Mouse (Mus musculus) olfactory bulb, adult 2 months (tissue): ENCODE results near the gene Bmp7.

ENCODE experiments used
- CTCF ChIP-seq: fragments of 200-500 bp; IDR thresholded peaks from 2 replicates; pipeline ENCODE4 v1.5.1; 2012; ENCODE audit warnings: low read depth, mild to moderate bottlenecking, low read length, moderate library complexity; ENCODE audit not compliant: insufficient read depth
- POLR2A ChIP-seq: fragments of 200-500 bp; IDR thresholded peaks from 2 replicates; pipeline ENCODE4 v1.6.1; 2012; ENCODE audit warnings: mild to moderate bottlenecking, low read depth, low read length, moderate library complexity; ENCODE audit not compliant: insufficient read depth

DNA sequence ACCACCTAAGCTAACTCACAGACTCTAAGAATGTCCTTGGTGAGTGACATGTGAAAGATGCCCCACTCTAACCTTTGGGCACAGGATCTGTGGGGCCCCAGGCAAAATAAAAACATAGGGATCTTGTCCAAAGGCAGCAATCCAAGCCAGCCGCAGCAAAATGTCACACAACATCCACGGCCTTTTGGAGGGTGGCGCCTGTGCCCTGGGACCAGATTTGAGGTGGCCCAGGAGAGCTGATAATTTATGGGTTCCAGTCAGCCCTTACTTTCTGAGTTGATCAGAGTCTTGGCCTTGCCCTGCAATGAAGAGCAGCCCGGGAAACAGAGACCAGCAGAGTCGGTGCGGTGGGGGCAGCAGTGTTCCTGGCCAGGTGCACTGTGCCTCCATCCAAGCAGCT is 75.0 kb downstream of the Bmp7 start:
- TF ChIP-seq CTCF (no peak), POLR2A (no peak)
